In genomic region chr4:116053399-116053961, GRCm38 (mm10) we compare ENCODE assay signal across 8 mouse cellular contexts. TPM values are rescaled to one million over a fixed set of nuclear protein-coding genes. Genes with fewer than 3 reads are reported as not detected.
DNase-seq lines count a peak whose midpoint lies in the region; ATAC-seq lines count a peak whose summit lies in the region.

Gene Nsun4 (minus strand): TSS chr4:116053876.

- H3K27me3 ChIP-seq in heart, embryonic 10.5 days (ENCODE audit: insufficient read depth, poor library complexity, severe bottlenecking): no peaks in the 10 kb centered on the region
- no peaks in the 10 kb centered on the region for H3K27me3 ChIP-seq in kidney, embryonic 15.5 days

- under 1% methylated on average over 35 of the region's 35 CpGs for WGBS in heart, embryonic 10.5 days
- 0% methylated on average over 35 of the region's 35 CpGs for WGBS in kidney, embryonic 15.5 days

- H3K4me2 ChIP-seq in kidney, embryonic 15.5 days: peak within 1 kb of the TSS; percentile 91

- ATAC-seq in erythroblast, adult 5-6 weeks (replicated peaks; ENCODE audit: low FRiP score, poor library complexity, severe bottlenecking): peak; percentile 95
- ATAC-seq in kidney, embryonic 15.5 days (replicated peaks; ENCODE audit: low FRiP score): peak; percentile 95
- peak; percentile 88 for ATAC-seq in monocyte, adult 5-6 weeks (replicated peaks; ENCODE audit: insufficient number of reproducible peaks, low FRiP score, low TSS enrichment, poor library complexity, severe bottlenecking)

- peaks cover 3% of the 10 kb centered on the region; the same call in 1 of the 2 replicates for H3K36me3 ChIP-seq in heart, embryonic 10.5 days
- peaks cover under 1% of the 10 kb centered on the region for H3K36me3 ChIP-seq in kidney, embryonic 15.5 days

- peak within 1 kb of the TSS; percentile 46 for H3K9ac ChIP-seq in kidney, embryonic 15.5 days

- peaks cover 14% of the 10 kb centered on the region for H3K4me1 ChIP-seq in heart, embryonic 10.5 days
- H3K4me1 ChIP-seq in kidney, embryonic 15.5 days: peaks cover 19% of the 10 kb centered on the region

- H3K9me3 ChIP-seq in heart, embryonic 10.5 days: no peaks in the 10 kb centered on the region
- no peaks in the 10 kb centered on the region for H3K9me3 ChIP-seq in kidney, embryonic 15.5 days (replicated peaks)

- H3K4me3 ChIP-seq in heart, embryonic 10.5 days: peak within 1 kb of the TSS; percentile 72
- H3K4me3 ChIP-seq in kidney, embryonic 15.5 days (replicated peaks): peak within 1 kb of the TSS; percentile 68

- H3K27ac ChIP-seq in heart, embryonic 10.5 days: peak within 1 kb of the TSS; percentile 90
- peak within 1 kb of the TSS; percentile 97 for H3K27ac ChIP-seq in kidney, embryonic 15.5 days

- DNase-seq in B cell, adult 2 months: peak; percentile 95 to 97
- peak; percentile 98 for DNase-seq in brain, adult 2 months (ENCODE audit: low read depth, low spot score)
- DNase-seq in heart, embryonic 10.5 days (ENCODE audit: low spot score): peak; percentile 97
- peak; percentile 93 for DNase-seq in liver
- peak; percentile 87 to 90 for DNase-seq in spleen, postnatal 4 days (ENCODE audit: low spot score in 2 of 2)

RNA-seq across cellular contexts. Expression of gene Nsun4, which starts in this region (rescaled TPM):
- total RNA-seq in erythroblast, adult 5-6 weeks (2015; ENCODE audit: low replicate concordance): 2.5 and 2.9 TPM in 2 replicates
- 0.43 and 1.1 TPM in 2 replicates for total RNA-seq in erythroblast, adult 5-6 weeks (2017; ENCODE audit: low replicate concordance)
- polyA plus RNA-seq in heart, embryonic 10.5 days (2016; fragmentation: Nextera tagmentation; extraction: Ambion mirVana): 20.4 and 24.9 TPM in 2 replicates
- 17.7 and 20.8 TPM in 2 replicates for polyA plus RNA-seq in kidney, embryonic 15.5 days (2015; fragmentation: Nextera tagmentation; extraction: Ambion mirVana)
- 19.5 to 41.1 TPM (median 19.5 TPM) in 3 replicates for total RNA-seq in monocyte, adult 5-6 weeks (2017)

Comparison
In these comparisons a context has a peak if more than half of its experiments do, and no peak if none do; other contexts are left out.
1. Peak in every context shown above with its lines: DNase-seq, ATAC-seq, H3K4me3 ChIP-seq and H3K27ac ChIP-seq.